Mouse (Mus musculus) cerebellum, adult 11-12 months (tissue): ENCODE measurements at regions not wholly inside any gene's neighbourhood (a gene's known extent, or its start where the extent isn't known, plus 50 kb on each side); places are given as distances from the start of the nearest gene placed in this dataset.

Experiments
- DNase-seq: peaks from one replicate; pipeline ENCODE4 v3.0.0; 2022

DNA sequence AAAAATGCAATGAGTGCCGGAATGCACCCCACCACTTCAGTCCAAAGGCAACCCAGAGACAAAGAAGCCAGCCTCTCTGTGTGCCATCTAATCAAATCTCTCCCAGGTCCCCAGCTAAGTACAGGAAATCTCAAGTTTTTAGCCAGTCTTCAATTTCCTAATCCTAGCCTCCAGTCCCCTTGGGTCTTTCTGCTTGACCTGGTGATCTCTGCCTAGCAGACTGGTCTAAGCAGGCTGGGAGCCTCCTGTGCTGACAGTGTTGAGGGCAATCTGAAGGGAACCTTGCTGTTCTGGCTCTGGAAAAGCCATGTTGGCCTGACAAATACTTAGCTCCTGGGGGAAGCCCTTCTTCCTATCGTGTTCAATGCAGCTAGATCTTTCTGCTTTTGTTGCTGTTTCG is 248.9 kb downstream of the Nedd1 start:
- DNase-seq: no peak

- DNase-seq: no peak
Observed at GRCm38 (mm10) chr10:92471111-92471510, 251.1 kb downstream of the Nedd1 start.

DNA sequence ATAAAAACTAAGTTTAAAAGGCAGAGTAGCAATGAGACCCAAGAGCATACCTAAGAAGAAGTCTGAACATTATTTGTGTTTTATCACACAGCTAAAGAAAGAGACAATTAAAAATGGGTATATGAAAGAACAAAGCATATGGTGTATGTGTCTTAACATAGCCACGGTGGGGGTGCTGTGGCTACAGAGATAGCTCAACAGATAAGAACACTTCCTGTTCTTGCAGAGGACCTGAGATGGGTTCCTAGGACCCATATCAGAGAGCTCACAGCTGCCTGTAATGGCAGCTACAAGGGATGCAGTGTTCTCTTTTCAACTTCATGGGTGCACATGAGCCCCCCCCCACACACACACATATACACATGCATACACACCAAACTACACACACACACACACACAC is 267.0 kb downstream of the Nedd1 start:
- DNase-seq: no peak

- DNase-seq: no peak
Observed at GRCm38 (mm10) chr10:92453550-92453949, 268.7 kb downstream of the Nedd1 start.

GRCm38 (mm10) chr10:92445957-92446356 is 276.3 kb downstream of the Nedd1 start:
- no peak for DNase-seq

GRCm38 (mm10) chr10:92438621-92439394 is 283.4 kb downstream of the Nedd1 start:
- DNase-seq: no peak

DNA sequence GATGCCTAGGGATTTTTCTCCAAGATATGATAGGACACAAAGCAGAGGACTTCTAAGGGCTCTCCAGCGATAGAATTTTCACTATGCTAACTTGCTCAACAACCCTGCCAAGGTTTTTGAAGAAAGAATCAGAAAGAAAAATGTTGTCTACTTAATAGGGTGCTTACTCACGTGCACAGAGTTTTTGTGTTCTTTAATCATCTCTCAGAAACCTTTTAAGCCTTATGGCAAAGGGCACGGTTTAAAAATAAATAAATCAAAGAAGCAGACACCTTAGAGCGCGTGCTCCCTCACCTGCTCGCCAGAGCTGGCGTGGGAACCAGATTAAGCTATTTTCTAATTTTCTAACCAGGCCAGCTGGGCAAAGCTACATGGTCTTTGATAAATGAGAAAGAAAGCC is 293.0 kb downstream of the Nedd1 start:
- DNase-seq: no peak

DNA sequence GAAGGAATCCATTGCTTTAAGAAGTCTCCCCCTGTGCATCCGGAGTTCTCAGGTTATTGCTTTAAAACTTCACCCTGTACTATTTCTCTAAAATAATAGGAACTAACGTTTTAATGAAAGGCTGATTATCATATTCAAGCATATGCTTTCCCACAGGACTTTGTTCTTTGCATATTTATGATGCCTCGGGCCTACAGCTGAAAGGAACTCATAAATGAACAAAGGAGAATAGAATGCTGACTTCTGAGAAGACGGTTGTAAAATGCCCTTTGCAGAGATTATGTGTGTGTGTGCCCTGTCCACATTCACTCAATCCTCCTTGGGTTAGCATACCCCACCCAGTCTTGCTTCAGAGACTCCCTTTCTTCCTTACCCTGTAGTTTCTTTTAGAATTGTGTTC is 294.2 kb downstream of the Nedd1 start:
- no peak for DNase-seq

GRCm38 (mm10) chr10:92426443-92426842 is 295.8 kb downstream of the Nedd1 start:
- no peak for DNase-seq

DNA sequence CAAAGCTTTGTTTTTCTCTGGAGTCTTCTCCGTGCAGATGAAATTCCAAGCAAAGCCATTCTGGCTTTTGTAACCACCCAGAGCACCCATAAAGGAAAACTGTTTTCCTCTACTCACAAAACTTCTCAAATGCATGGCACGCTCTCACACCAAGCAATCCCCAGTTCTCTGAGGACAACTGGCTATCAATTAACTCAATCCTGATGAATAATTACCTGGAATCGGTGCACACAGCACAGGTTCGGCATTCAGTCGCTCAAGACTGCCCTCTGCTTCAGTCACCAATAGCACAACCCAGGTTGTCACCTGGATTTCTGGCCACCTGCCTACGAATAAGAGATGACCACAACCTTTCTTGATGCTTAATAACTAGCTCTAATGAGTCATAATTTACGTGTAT is 309.5 kb downstream of the Nedd1 start:
- DNase-seq: no peak

GRCm38 (mm10) chr10:92410813-92411325 is 311.4 kb downstream of the Nedd1 start:
- no peak for DNase-seq

DNA sequence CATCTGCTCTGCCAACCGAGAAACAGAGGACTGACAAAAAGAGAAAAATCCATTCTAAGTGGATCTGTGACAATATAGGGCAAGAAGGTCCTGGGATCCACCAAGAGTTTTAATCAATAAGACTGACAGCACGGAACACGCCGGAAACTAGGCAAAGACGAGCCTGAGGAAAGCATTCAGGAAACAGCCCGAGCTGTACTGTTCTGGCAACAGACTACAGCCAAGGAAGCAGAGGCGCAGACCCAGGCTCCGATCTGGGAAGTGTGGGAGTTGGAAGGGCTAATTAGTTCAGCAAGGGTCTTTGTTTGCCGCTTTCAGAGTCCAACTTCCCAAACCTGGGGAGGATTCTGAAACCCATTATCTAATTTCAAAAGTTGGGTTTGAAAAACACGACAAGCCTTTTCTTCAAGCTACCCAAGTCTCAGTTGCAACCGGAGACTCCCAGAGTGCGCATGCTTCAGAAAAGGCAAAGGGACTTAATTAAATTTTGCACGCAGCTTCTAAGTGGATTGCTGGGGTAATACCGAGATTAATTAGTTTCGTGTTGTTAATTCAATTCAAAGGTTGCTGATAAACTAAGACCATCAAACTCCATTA is 317.4 kb downstream of the Nedd1 start:
- DNase-seq: no peak

DNA sequence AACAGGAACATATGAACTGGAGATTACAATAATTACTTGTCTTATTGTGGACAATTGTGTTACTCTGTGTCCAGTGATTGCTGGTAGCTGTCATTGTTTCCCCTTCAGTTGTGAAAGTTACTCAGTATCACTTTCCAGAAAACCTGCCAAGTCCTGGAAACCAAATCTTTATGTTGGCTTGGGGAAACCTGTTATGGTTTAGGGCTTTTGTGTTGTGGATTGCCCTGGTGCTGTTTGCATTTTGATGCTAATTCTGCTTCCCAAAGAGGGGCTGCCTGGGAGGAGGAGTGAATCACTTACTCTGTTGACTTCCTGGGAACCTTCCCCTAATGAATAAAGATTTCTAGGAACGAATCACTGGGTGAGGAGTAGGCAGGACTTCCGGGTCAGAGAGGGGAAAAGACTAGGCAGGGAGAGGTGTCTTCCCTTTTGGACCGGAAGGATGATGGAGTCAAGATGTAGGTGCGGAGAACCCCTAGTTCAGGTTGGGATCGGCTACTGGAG is 321.6 kb downstream of the Nedd1 start:
- DNase-seq: no peak

GRCm38 (mm10) chr10:92389176-92389732 is 333.0 kb downstream of the Nedd1 start:
- DNase-seq: no peak

GRCm38 (mm10) chr10:92367126-92367525 is 355.1 kb downstream of the Nedd1 start:
- DNase-seq: no peak

- no peak for DNase-seq
Observed at GRCm38 (mm10) chr10:92356738-92357137, 365.5 kb downstream of the Nedd1 start.

GRCm38 (mm10) chr10:92349043-92349442 is 373.2 kb downstream of the Nedd1 start:
- no peak for DNase-seq

DNA sequence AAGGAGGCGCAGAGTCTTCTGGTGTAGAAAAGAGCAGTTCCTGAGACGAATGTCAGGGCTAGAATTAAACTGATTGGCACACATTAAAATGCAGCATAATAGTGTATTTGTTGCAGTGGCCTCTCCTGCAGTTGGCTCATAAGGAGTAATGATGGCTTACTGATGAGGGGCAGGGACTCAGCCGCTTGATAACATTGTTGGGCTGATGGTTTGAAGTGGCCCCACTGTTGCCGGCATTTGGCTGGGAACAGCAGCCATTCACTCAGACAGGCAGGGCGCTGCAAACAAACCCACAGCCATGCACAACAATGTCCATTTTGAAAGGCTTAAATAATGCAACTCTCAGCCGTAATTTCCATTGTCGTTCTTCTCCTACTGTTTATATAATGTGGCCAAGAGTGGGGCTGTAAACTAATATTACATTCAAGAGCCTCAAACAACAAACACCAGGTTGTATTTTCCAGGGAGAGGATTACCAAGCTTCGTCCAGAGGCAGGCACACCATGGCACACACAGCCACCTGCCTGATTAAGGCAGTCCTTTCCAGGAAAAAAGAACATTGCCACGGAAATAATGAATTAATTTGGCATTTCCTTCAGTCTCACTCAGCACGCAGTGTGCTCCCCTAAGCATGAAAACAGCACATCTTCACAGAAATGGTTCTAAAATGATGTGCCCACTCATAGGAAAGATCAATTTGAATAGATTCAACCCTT is 374.1 kb downstream of the Nedd1 start:
- DNase-seq: no peak

- no peak for DNase-seq
Observed at GRCm38 (mm10) chr10:92339671-92340070, 382.5 kb downstream of the Nedd1 start.

- no peak for DNase-seq
Observed at GRCm38 (mm10) chr10:92336949-92337348, 385.3 kb downstream of the Nedd1 start.

DNA sequence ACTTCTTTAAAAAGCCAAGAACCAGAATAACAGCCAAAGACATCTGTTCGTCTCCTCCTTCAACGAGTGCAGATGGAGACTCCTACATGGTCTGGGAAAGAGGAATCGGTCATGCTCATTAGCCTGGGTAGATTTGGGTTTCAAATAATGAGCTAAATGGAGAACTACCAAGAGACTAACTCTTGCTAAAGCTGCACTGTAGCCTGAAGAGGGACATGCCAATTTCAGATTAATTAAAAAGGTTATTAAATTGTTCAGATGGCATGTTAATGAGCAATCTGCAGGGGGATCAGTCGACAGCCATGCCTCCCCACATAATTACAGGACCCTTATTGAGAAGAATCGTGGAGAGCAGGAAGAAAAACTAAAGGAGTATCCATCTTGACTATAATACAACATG is 386.1 kb downstream of the Nedd1 start:
- DNase-seq: no peak

DNA sequence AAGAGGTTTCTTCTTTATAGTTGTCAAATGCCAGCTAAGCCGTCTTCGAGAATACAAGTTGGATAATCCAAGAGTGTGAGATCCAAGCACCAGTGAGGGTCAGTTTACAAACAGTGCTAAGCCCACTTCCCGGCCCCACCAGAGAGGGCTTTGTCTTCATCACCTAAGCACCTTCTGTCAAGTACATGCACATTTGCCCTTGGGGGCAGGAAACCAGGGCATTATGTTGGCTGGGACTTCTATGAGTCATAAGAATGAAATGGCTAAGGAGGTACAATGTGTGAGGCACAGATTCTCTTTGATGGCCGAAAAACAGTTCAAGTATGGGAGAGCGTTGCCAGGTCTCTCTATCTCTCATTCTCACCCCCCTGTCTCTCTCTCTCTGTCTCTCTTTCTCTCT is 387.1 kb downstream of the Nedd1 start:
- DNase-seq: no peak

DNA sequence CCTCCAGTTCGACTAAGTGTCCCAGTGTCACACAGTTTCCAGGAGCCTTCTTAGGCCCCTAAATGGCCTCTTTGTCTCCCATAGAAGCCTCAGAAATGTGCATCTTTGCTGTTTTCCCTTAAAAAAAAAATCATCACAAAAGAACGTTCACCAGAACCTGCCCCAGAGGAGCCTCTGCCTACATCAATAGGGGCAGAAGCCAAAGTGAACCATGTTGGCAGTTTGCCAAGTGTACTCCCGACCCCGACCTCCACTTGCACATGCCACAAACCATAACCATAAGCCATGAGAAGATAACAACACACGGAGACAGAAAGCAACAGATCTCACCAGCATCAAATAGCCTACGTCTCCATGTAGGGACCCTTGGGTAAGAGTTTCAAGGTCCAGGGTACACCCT is 388.4 kb downstream of the Nedd1 start:
- DNase-seq: no peak
